Mouse (Mus musculus): ENCODE data around the gene H2afy. TPM values are rescaled to one million over a fixed set of nuclear protein-coding genes. Genes with fewer than 3 reads are reported as not detected.
A peak's percentile ranks its signal among the peaks of the same experiment; 100 is the strongest.

H2afy gene
- polyA plus RNA-seq, 1 experiment: 93.3 TPM

DNA sequence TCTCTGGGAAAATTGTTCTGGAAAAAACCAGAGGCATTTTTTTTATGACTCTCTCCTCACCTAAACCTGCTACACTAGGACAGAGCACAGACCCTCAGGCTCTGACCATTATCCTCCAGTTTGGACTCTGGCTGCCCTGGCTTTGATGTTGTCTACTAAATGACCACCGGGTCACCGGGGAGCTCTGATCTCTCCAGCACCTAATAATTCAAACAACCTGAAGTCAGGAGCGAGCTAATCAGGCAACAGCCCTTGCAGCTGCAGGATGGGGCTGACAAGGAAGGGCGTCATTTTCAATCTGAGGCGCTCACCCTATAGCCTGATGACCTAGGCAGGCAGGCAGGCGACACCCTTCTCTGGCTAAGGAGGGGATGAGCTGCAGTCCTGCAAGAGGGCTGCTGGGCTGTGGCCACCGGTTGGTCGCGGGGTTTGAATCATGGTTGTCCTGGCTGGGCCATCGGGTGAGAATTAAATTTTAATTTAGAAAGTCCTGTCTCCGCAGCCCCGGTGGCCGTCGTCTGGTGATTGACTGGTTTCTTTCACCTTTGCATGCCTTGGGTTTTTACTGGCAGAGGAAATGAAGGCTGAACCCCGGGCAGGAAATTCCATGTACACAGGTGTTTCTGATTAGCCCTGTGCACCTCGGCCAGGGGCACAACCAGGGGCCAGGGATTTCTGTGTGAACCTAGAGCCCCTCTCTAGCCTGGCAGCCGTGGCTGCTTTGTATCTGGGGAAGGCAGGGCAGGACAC, 23.6 kb upstream of the H2afy start:
- 0 out of 2 replicates have a peak overlapping the region, but pooled peaks have one; percentile 5 for H3K27ac ChIP-seq (ENCODE audit: insufficient read depth, low read depth, low read length)
- H3K27me3 ChIP-seq (ENCODE audit: control insufficient read depth, insufficient read depth, low read length): no peaks in the 10 kb centered on the region
- 12% methylated on average over 17 of the region's 17 CpGs for WGBS
- TF ChIP-seq CTCF (IDR thresholded peaks at IDR 0.05; ENCODE audit: extremely low read depth, insufficient read length, insufficient replicate concordance, low read depth, low read length): no peak
- no peak for TF ChIP-seq POLR2A (IDR thresholded peaks at IDR 0.05; ENCODE audit: low read depth, low read length)
- no peaks in the 10 kb centered on the region for H3K36me3 ChIP-seq (ENCODE audit: control insufficient read depth, insufficient read depth, low read length)
- peak overlapping the region; percentile 22 for H3K4me3 ChIP-seq (ENCODE audit: low read depth, low read length)
- H3K4me1 ChIP-seq (ENCODE audit: control insufficient read depth, insufficient read depth, insufficient read length, low read length): peaks cover 14% of the 10 kb centered on the region

DNA sequence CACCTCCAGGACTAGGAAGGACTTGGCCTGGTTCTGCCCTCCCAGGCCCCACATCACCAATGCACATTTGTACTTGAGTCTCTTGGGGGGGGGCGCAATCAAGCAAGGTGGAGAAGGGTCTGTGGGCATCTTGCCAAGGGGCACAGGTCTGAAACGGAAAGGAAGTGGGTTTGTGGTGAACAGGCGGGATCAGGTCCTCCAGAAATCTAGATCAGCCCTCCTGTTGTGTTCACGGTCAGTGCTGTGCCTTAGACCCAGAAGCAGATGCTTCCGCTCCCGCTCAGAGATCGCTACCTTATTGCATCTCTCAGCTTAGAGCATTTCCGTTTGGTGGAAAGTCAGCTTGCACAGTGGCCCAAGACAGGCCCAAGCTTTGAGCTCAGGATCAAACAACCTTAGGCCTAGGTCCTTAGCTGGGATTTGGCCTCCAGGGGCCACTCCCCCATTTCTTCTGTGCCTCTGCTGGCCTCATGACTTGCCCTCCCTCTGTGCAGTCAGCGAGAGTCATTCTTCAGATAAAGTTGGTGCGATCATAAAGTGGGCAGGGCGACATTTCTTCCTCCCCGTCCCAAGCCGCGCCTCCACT, 22.9 kb upstream of the H2afy start:
- Histone ChIP-seq H3K4me1 (ENCODE audit: control insufficient read depth, insufficient read depth, insufficient read length, low read length) (peaks cover 14% of the 10 kb centered on the region), H3K27me3 (ENCODE audit: control insufficient read depth, insufficient read depth, low read length) (no peaks in the 10 kb centered on the region), H3K4me3 (ENCODE audit: low read depth, low read length) (no peak overlapping the region), H3K27ac (ENCODE audit: insufficient read depth, low read depth, low read length) (peak overlapping the region; percentile 5; the same call in 1 of the 2 replicates), H3K36me3 (ENCODE audit: control insufficient read depth, insufficient read depth, low read length) (no peaks in the 10 kb centered on the region)
- 19% methylated on average over 14 of the region's 14 CpGs for WGBS
- no peak for TF ChIP-seq POLR2A (IDR thresholded peaks at IDR 0.05; ENCODE audit: low read depth, low read length)
- no peak for TF ChIP-seq CTCF (IDR thresholded peaks at IDR 0.05; ENCODE audit: extremely low read depth, insufficient read length, insufficient replicate concordance, low read depth, low read length)

DNA sequence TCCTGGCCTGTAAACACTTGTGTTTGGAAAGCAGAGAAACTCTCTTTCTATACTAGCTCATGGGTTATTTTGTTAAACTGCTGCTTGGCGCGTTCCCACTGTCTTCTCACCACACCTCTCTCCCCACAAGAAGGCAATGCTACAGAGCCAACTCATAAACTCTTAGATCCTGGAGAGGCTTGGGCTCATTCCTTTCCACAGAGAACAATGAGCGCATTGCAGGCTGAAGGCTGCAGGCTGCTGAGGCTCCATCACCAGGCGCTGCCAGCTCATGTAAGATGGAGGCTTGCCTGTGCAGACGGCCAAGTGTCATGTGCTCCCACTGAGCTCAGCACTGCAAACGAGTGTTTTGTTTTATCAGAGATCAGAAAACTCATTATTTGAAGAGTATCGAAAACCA, 19.5 kb upstream of the H2afy start:
- WGBS: 84% methylated on average over 7 of the region's 7 CpGs

DNA sequence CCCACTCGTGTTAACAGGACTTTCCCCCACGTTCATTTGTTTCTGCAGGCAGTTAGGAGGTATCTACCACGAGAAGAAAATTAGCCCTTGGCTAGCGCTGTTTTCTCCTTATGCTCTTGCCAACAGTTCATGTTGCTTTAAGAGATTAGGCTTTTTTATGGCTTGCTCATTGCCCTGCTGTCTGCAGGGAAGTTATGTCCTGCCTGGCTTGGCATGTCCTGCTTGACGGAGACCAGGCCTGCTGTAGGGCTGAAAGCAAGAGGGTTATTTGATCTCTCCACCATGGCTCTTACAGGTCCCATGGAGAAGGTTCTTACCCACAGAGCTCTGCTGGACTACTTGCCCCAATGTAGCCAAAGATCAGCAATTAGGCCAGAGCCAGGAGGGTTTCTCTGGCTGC, 18.9 kb upstream of the H2afy start:
- 18% methylated on average over 5 of the region's 5 CpGs for WGBS

More for the DNA sequence above, 19.5 kb upstream of the H2afy start:
- Histone ChIP-seq H3K27me3 (ENCODE audit: control insufficient read depth, insufficient read depth, low read length) (no peaks in the 10 kb centered on the region), H3K4me3 (ENCODE audit: low read depth, low read length) (no peak overlapping the region), H3K27ac (ENCODE audit: insufficient read depth, low read depth, low read length) (no peak overlapping the region), H3K36me3 (ENCODE audit: control insufficient read depth, insufficient read depth, low read length) (no peaks in the 10 kb centered on the region), H3K4me1 (ENCODE audit: control insufficient read depth, insufficient read depth, insufficient read length, low read length) (peaks cover 17% of the 10 kb centered on the region)
- TF ChIP-seq CTCF (IDR thresholded peaks at IDR 0.05; ENCODE audit: extremely low read depth, insufficient read length, insufficient replicate concordance, low read depth, low read length) (no peak), POLR2A (IDR thresholded peaks at IDR 0.05; ENCODE audit: low read depth, low read length) (no peak)

DNA sequence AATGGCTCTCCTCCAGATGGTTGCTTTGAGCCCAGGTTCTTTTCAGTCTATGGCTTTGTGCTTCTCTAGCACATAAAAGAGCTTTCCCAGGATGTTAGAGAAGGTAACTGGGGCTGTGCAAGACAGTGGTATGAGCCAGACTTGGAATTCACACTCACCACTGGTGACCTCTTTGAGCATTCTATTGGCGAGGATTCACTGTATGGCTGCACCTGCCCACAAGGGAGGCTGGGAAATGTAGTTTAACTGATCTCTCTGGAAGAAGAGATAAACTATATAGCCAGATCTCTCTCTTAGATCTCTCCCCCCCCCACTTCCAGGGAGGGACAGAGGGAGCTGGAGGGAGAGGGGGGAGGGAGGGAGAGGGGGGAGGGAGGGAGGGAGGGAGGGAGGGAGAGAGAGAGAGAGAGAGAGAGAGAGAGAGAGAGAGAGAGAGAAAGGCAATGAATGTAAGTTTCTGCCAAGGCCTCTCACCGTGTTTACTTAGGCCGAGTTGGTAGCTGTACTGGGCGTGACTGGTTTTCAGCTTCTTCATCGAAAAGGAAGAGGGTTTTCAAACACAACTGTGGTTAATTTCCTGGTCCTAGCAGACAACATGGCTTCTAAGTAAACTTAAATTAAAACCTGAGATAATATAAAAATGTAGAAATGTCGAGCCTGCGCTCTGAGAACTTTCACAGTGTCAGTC, 16.8 kb upstream of the H2afy start:
- no peaks in the 10 kb centered on the region for H3K27me3 ChIP-seq (ENCODE audit: control insufficient read depth, insufficient read depth, low read length)
- no peaks in the 10 kb centered on the region for H3K36me3 ChIP-seq (ENCODE audit: control insufficient read depth, insufficient read depth, low read length)
- no peak for TF ChIP-seq CTCF (IDR thresholded peaks at IDR 0.05; ENCODE audit: extremely low read depth, insufficient read length, insufficient replicate concordance, low read depth, low read length)
- TF ChIP-seq POLR2A (IDR thresholded peaks at IDR 0.05; ENCODE audit: low read depth, low read length): no peak
- WGBS: 18% methylated on average over 7 of the region's 7 CpGs
- peak overlapping the region; percentile 34; the same call in 1 of the 2 replicates for H3K27ac ChIP-seq (ENCODE audit: insufficient read depth, low read depth, low read length)
- H3K4me3 ChIP-seq (ENCODE audit: low read depth, low read length): no peak overlapping the region
- peaks cover 8% of the 10 kb centered on the region; the same call in 1 of the 2 replicates for H3K4me1 ChIP-seq (ENCODE audit: control insufficient read depth, insufficient read depth, insufficient read length, low read length)

More for the DNA sequence above, 18.9 kb upstream of the H2afy start:
- TF ChIP-seq POLR2A (IDR thresholded peaks at IDR 0.05; ENCODE audit: low read depth, low read length) (no peak), CTCF (IDR thresholded peaks at IDR 0.05; ENCODE audit: extremely low read depth, insufficient read length, insufficient replicate concordance, low read depth, low read length) (no peak)
- no peaks in the 10 kb centered on the region for H3K36me3 ChIP-seq (ENCODE audit: control insufficient read depth, insufficient read depth, low read length)
- H3K4me3 ChIP-seq (ENCODE audit: low read depth, low read length): no peak overlapping the region
- peaks cover 13% of the 10 kb centered on the region for H3K4me1 ChIP-seq (ENCODE audit: control insufficient read depth, insufficient read depth, insufficient read length, low read length)
- H3K27ac ChIP-seq (ENCODE audit: insufficient read depth, low read depth, low read length): no peak overlapping the region
- H3K27me3 ChIP-seq (ENCODE audit: control insufficient read depth, insufficient read depth, low read length): no peaks in the 10 kb centered on the region

DNA sequence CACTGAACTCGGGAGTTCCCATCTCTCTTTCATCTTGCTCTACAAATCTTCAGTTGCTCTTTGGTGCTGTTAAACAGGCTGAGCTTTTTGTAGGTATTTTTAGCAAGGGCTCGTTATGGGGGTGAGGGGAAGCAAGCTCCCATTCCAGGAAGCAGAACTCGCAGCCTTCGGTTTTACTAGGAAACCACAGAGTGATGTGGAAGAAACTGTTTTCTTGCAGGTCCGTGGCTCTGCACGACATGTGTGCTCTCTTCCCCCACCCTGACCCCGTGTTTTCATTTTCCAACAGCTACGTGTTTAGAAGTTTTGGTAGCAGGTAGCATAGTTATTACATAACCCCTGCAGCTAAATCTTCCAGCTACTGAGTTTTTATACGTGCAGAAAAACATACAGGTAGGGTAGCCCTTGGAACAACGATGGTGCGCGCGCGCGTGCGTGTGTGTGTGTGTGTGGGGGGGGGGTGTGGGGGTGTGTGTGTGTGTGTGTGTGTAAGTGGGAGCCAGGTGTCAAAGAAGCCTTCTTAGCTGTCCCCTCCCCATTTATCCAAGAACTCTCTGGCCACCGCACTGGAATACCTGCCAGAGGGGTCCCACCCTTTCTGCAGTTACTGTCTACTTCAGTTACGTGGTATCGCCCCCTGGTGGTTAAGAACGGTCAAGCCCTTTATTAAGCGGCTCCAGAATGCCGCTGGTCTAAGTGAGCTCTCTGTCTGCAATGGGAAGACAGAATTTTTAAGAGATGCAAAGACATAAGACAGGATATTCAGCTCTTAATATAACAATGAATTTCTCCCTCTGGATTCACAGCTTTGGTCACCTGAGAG, 15.5 kb upstream of the H2afy start:
- Histone ChIP-seq H3K27ac (ENCODE audit: insufficient read depth, low read depth, low read length) (peak overlapping the region; percentile 75), H3K4me1 (ENCODE audit: control insufficient read depth, insufficient read depth, insufficient read length, low read length) (peaks cover 8% of the 10 kb centered on the region; the same call in 1 of the 2 replicates), H3K4me3 (ENCODE audit: low read depth, low read length) (peak overlapping the region; percentile 46), H3K27me3 (ENCODE audit: control insufficient read depth, insufficient read depth, low read length) (no peaks in the 10 kb centered on the region), H3K36me3 (ENCODE audit: control insufficient read depth, insufficient read depth, low read length) (no peaks in the 10 kb centered on the region)
- WGBS: 38% methylated on average over 22 of the region's 22 CpGs
- TF ChIP-seq CTCF (IDR thresholded peaks at IDR 0.05; ENCODE audit: extremely low read depth, insufficient read length, insufficient replicate concordance, low read depth, low read length) (peak; percentile 72; the same call in 1 of the 2 replicates), POLR2A (IDR thresholded peaks at IDR 0.05; ENCODE audit: low read depth, low read length) (no peak)

Data from small intestine, adult 2 months (tissue).